Mouse (Mus musculus): ENCODE results near the gene Vrtn.

DNA sequence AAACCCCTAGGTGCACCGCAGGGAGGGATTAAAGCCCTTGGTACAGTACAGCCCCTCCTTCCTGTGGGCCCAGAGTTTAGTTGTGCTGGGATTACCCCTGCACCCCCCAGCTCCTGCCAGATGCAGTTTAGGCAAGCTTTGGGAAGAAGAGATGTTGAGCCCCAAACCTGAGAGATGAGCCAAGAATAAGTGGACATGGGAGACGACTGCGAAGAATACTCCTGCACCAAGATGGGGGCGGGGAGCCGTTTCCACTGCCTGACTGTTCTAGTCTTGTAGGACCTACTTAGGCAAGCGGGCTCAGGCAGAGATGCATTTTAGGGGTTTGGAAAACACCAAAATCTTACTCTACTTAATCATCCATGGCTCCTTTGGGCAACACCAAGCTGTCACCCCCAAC lies 566 bp upstream of the Vrtn start:
- TF ChIP-seq POLR2A (IDR thresholded peaks at IDR 0.05; ENCODE audit: borderline replicate concordance, low read depth, low read length) (no peak), CTCF (IDR thresholded peaks at IDR 0.05; ENCODE audit: low read depth, low read length) (no peak)

All from bone marrow macrophage, adult 2 months (primary cell).